Mouse (Mus musculus) heart, embryonic 10.5 days (tissue): Measurements from ENCODE around the gene Bcam. TPM values are rescaled to one million over a fixed set of nuclear protein-coding genes. Genes with fewer than 3 reads are reported as not detected.
A peak's percentile ranks its signal among the peaks of the same experiment; 100 is the strongest.

Experiments
- DNase-seq: peaks from one replicate; pipeline ENCODE4 v3.0.0-alpha.2; 2017; ENCODE audit warnings: low spot score
- H3K27ac ChIP-seq: fragments of 300-500 bp; sonication (generic); 2 replicates; pipeline ENCODE4 v1.5.1; 2016; ENCODE audit warnings: mild to moderate bottlenecking
- H3K27me3 ChIP-seq: fragments of 300-500 bp; sonication (generic); 2 replicates; pipeline ENCODE4 v1.6.1; 2016; ENCODE audit warnings: mild to moderate bottlenecking; ENCODE audit not compliant: poor library complexity, insufficient read depth, severe bottlenecking
- H3K36me3 ChIP-seq: fragments of 300-500 bp; sonication (generic); 2 replicates; pipeline ENCODE4 v1.6.1; 2016; ENCODE audit warnings: mild to moderate bottlenecking, moderate library complexity
- H3K4me1 ChIP-seq: fragments of 300-500 bp; sonication (generic); 2 replicates; pipeline ENCODE4 v1.6.1; 2016; ENCODE audit warnings: mild to moderate bottlenecking
- H3K4me3 ChIP-seq: fragments of 300-500 bp; sonication (generic); 2 replicates; pipeline ENCODE4 v1.5.1; 2016; ENCODE audit warnings: mild to moderate bottlenecking, moderate library complexity
- H3K9me3 ChIP-seq: fragments of 300-500 bp; sonication (generic); 2 replicates; pipeline ENCODE4 v1.6.1; 2016; ENCODE audit warnings: mild to moderate bottlenecking, moderate library complexity
- WGBS: fragments of 180-500 bp; shearing (Covaris S2); methylation state at CpG from one replicate; pipeline ENCODE4 v1.1.7; 2016; 5-methylcytosine and 5-hydroxymethylcytosine counted together
- polyA plus RNA-seq: library from polyadenylated mRNA; unstranded; fragments of >200 nt; fragmentation: Nextera tagmentation; extraction: Ambion mirVana; gene quantifications from 2 replicates; pipeline ENCODE4 v1.2.1, GENCODE M21; 2016

Gene Bcam
- polyA plus RNA-seq, 1 experiment from 2014 or later: 140 TPM

DNA sequence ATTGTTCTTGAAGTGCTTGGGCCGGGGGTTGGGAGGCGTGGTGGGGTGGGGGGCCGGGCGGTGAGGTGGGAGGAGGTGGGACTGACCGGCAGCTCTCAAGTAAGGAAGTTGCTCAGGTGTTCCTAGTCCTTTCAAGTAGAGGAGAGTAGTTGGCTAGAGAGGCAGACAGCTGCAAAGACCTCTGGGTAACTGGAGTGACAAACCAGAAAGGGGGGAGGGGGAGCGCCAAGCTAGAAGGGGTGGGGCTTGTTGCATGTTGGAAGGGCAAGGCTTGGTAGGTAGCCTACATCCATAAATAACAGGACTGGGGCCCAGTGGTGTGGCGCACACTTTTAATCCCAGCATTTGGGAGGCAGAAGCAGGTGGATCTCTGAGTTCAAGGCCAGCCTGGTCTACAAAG lies 10.9 kb upstream of the Bcam start:
- H3K36me3 ChIP-seq: no peaks in the 10 kb centered on the region
- WGBS: 82% methylated on average over 7 of the region's 7 CpGs
- peaks cover 5% of the 10 kb centered on the region; the same call in 1 of the 2 replicates for H3K4me1 ChIP-seq
- no peaks in the 10 kb centered on the region; the same call in 1 of the 2 replicates for H3K9me3 ChIP-seq
- no peak overlapping the region for H3K27ac ChIP-seq
- H3K4me3 ChIP-seq: no peak overlapping the region
- no peaks in the 10 kb centered on the region for H3K27me3 ChIP-seq
- DNase-seq: no peak

DNA sequence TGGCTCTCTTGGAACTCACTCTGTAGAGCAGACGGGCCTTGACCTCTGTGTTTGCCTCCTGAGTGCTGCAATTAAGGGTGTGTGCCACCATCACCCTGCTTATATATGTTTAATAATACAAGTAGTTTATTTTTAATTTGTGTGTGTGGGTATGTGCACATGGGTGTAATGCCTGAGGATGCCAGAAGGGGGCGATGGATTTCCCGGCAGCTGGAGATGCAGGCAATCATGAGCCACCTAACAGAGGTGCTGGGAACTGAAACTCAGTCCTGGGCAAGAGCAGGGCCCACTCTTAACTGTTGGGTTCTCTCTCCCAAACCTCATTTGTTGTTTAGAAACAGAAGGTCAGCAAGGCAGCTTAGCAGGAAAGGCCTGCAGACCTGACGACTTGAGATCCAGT lies 9.1 kb upstream of the Bcam start:
- no peaks in the 10 kb centered on the region for H3K27me3 ChIP-seq
- H3K4me1 ChIP-seq: no peaks in the 10 kb centered on the region
- 77% methylated on average over 4 of the region's 4 CpGs for WGBS
- DNase-seq: no peak
- H3K9me3 ChIP-seq: no peaks in the 10 kb centered on the region; the same call in 1 of the 2 replicates
- H3K36me3 ChIP-seq: no peaks in the 10 kb centered on the region
- H3K27ac ChIP-seq: no peak overlapping the region
- no peak overlapping the region for H3K4me3 ChIP-seq

DNA sequence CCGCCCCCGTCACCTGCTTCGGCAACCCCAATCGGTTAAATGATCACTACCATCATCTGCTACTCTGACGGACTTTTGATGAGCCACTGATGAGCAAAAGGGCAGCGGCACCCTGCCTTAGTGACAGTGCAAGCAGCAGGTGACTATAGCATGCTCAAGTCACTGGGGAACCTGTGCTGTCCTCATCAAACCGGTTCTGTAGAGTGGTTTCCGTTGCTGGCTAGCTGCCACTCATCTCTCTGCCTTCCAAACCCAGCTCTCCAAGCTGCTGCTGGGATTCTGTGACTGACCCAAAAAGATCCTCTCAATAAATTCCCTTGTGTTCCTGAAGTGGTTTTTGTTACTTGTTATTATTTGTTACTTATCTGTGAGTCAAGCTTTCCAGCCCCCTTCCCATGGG lies 7.8 kb upstream of the Bcam start:
- Histone ChIP-seq H3K4me1 (peaks cover 2% of the 10 kb centered on the region; the same call in 1 of the 2 replicates), H3K9me3 (no peaks in the 10 kb centered on the region; the same call in 1 of the 2 replicates), H3K27ac (no peak overlapping the region), H3K36me3 (no peaks in the 10 kb centered on the region), H3K4me3 (no peak overlapping the region), H3K27me3 (no peaks in the 10 kb centered on the region)
- no peak for DNase-seq
- WGBS: 81% methylated on average over 8 of the region's 8 CpGs

DNA sequence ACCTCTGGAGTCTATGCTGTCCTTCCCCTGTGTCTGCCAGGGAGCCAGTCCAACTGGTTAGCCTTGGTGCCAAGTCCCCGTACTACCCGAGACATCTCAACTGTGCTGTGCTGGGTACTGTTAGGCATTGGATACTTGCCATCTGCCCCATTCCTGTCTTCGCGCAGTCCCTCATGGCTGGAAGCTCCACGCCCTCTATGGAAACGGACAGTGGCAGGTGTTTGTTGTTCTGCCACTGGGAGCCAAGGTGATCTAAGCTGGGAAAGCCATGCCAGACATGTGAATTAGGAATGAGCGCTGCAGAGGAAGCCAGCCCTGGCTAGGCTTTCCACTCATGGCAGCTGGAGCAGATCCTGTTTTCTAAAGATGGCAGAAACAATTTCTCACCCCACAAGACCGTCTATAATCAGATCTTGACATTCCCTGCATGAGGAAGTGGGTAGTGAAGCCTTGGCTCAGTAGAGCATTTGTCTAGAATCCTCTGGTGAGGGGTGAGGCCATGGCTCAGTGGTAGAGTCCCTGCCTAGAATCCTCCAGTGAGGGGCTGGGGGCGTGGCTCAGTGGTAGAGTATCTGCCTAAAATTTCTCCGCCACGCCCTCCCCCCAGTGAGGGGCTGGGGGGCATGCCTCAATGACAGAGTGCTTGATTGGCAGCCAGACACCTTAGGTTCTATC lies 6.4 kb upstream of the Bcam start:
- WGBS: 83% methylated on average over 11 of the region's 11 CpGs
- DNase-seq: no peak
- H3K4me3 ChIP-seq: no peak overlapping the region

DNA sequence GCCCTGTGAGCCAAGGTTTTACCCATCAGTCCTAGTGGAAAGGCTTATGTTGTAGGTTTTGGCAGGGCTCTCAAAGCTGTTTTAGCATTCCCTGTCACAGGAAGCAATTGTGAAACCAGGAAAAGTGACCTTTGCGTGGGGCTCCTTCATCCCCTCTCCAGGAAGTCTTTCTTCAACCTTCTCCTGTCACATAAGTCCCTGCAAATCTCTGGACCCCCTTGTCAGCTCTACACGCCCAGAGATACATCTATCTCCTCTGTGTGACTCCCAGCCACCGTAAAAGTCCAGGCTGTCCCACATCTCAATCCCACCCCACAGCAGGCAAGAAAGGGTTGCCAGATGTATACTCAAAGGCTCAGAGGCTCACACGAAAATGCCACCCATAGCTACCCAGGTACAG lies 866 bp upstream of the Bcam start:
- H3K4me1 ChIP-seq: peaks cover 47% of the 10 kb centered on the region
- H3K27ac ChIP-seq: peak overlapping the region; percentile 93
- H3K9me3 ChIP-seq: no peaks in the 10 kb centered on the region
- DNase-seq: no peak
- peak overlapping the region; percentile 74; the same call in 1 of the 2 replicates for H3K4me3 ChIP-seq
- peaks cover 8% of the 10 kb centered on the region; the same call in 1 of the 2 replicates for H3K27me3 ChIP-seq
- no peaks in the 10 kb centered on the region for H3K36me3 ChIP-seq
- 55% methylated on average over 4 of the region's 4 CpGs for WGBS

More for the DNA sequence above, 6.4 kb upstream of the Bcam start:
- Histone ChIP-seq H3K27me3 (no peaks in the 10 kb centered on the region), H3K4me1 (peaks cover 8% of the 10 kb centered on the region; the same call in 1 of the 2 replicates), H3K27ac (no peak overlapping the region), H3K36me3 (no peaks in the 10 kb centered on the region), H3K9me3 (no peaks in the 10 kb centered on the region; the same call in 1 of the 2 replicates)

DNA sequence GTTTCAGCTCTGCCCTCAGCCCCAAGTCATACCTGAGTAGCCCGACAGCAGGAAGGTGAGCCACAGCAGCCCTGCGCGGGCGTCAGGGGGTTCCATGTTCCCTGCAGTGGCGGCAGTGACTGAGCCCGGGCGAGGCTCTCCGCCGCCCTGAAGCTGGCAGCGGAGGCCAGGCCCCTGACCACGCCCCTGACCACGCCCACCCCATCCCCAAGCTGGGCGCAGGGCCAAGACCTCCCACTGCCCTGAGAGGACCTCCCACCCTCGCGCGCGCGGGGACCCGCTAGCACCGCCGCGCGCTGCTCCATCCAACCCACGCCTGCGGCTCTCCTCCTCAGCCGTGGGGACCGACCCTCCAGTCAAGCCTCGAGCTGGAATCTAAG lies 451 bp downstream of the Bcam start:
- WGBS: under 1% methylated on average over 28 of the region's 28 CpGs

DNA sequence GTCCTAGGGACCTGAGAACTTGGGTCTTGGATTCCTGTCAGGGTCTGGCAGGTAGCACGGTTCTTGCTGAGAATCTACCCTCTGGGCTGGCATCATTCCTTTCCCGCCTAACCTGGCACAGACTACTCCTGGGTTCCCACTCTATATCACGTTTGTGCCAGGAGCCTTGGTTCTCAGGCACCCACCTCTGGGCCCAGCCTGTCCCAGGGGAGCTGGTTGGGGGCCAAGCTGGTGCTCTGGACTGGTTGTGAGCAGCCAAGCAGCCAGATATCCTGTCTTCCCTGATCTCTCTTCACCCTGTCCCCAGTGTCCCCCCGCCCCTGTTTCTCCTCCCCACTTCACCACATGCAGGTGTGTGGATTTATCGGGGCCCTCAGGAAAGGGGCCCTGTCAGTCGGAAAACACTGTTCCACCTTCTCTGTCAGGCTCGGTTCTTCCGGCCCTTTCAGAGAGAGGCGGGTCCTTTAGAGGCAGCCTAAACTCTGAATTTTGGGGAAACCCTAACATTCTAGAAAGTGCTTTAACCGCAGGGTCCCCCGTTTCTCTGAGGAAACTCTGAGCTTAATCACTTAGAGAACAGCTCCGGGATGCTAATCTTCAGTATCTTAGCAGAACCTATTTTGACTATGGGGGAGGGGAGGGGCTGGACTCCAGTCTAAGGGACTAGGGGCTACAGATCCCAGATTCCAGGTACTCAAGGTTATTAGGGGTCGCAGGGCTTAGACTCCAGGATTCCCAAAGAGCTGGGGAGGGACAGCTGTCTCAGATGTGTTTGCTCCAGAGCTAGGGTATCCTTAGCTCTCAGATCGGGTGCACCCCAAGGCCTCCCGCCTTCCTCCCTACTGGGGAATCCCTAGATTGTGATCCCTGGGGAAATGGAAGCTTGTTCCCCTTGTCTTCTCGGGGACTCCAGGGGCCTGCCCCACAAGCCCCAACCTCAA lies 1.1 kb downstream of the Bcam start:
- H3K4me1 ChIP-seq: peaks cover 47% of the 10 kb centered on the region
- peak overlapping the region; percentile 93 for H3K27ac ChIP-seq
- peaks cover 17% of the 10 kb centered on the region for H3K36me3 ChIP-seq
- H3K4me3 ChIP-seq: peak overlapping the region; percentile 74
- H3K27me3 ChIP-seq: peaks cover 8% of the 10 kb centered on the region; the same call in 1 of the 2 replicates
- DNase-seq: peak; percentile 77
- no peaks in the 10 kb centered on the region for H3K9me3 ChIP-seq
- 7% methylated on average over 16 of the region's 16 CpGs for WGBS

More for the DNA sequence above, 451 bp downstream of the Bcam start:
- peak overlapping the region; percentile 93 for H3K27ac ChIP-seq
- peaks cover 47% of the 10 kb centered on the region for H3K4me1 ChIP-seq
- peak; percentile 95 for DNase-seq
- peak overlapping the region; percentile 74 for H3K4me3 ChIP-seq
- no peaks in the 10 kb centered on the region for H3K9me3 ChIP-seq
- H3K27me3 ChIP-seq: peaks cover 8% of the 10 kb centered on the region; the same call in 1 of the 2 replicates
- peaks cover 12% of the 10 kb centered on the region for H3K36me3 ChIP-seq

DNA sequence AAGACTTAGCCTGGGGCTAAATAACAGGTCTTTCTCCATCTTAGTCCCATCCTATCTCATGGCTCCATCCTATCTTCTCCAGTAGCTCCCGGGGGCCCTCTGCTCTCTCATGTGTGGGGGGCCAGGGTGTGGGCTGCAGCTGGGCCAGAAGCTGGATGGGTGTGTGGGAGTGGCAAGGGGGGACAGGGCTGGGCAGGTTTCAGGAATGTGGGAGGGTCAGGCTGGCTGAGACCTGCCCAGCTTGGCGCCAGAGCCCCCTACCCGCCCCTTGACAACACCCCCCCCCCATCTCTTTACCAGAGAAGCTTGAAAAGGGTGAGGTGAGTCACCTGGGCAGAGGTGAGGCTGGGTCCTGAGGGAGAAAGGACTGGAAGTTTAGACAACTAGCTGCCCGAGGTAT lies 1.8 kb downstream of the Bcam start:
- no peak for DNase-seq
- peak overlapping the region; percentile 74 for H3K4me3 ChIP-seq
- WGBS: 11% methylated on average over 4 of the region's 4 CpGs

DNA sequence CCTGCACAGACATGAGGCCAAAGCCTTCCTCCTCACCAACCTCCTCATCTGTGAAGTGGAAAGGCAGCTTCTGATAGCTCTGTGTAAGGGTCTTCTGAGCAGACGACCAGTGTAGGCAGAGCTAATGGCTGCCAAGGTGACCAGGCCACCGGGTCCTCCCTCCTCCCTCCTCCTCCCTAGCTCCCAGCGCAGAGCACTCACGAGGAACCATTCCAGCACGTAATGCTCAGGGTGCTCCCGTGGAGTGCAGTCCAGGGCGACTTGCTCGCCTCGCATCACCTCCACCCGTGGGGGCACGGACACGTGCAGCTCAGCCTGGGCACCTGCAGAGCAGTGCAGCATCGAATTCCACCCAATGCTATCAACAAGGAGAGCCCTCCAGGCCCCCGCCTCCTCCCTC lies 2.6 kb downstream of the Bcam start:
- H3K27me3 ChIP-seq: peaks cover 8% of the 10 kb centered on the region; the same call in 1 of the 2 replicates
- H3K36me3 ChIP-seq: peaks cover 32% of the 10 kb centered on the region
- peak overlapping the region; percentile 74 for H3K4me3 ChIP-seq
- peaks cover 51% of the 10 kb centered on the region for H3K4me1 ChIP-seq
- no peaks in the 10 kb centered on the region for H3K9me3 ChIP-seq
- DNase-seq: no peak
- 42% methylated on average over 14 of the region's 14 CpGs for WGBS
- H3K27ac ChIP-seq: peak overlapping the region; percentile 93

More for the DNA sequence above, 1.8 kb downstream of the Bcam start:
- H3K36me3 ChIP-seq: peaks cover 24% of the 10 kb centered on the region
- no peaks in the 10 kb centered on the region for H3K9me3 ChIP-seq
- peaks cover 8% of the 10 kb centered on the region; the same call in 1 of the 2 replicates for H3K27me3 ChIP-seq
- peak overlapping the region; percentile 93 for H3K27ac ChIP-seq
- peaks cover 51% of the 10 kb centered on the region for H3K4me1 ChIP-seq

DNA sequence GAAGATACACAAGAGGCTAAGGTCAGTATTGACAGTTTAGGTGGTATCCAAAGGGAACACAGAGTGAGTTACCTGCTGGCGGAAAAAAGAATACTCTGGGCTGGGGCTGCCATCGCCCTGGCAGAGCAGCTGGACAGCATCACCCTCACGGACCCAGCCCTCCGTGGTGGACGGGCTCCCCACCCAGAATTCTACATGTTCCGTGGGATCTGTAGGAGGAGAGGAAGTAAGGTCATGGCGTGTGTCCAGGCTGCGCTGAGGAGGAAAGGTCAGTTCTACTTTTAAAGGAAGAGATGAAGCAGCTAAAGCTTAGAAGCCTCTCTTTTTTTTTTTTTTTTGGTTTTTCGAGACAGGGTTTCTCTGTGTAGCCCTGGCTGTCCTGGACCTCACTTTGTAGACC lies 6.2 kb downstream of the Bcam start:
- Histone ChIP-seq H3K4me1 (peaks cover 45% of the 10 kb centered on the region), H3K27me3 (peaks cover 8% of the 10 kb centered on the region; the same call in 1 of the 2 replicates), H3K27ac (no peak overlapping the region), H3K9me3 (no peaks in the 10 kb centered on the region), H3K4me3 (no peak overlapping the region), H3K36me3 (peaks cover 62% of the 10 kb centered on the region)
- WGBS: 93% methylated on average over 9 of the region's 9 CpGs
- no peak for DNase-seq

DNA sequence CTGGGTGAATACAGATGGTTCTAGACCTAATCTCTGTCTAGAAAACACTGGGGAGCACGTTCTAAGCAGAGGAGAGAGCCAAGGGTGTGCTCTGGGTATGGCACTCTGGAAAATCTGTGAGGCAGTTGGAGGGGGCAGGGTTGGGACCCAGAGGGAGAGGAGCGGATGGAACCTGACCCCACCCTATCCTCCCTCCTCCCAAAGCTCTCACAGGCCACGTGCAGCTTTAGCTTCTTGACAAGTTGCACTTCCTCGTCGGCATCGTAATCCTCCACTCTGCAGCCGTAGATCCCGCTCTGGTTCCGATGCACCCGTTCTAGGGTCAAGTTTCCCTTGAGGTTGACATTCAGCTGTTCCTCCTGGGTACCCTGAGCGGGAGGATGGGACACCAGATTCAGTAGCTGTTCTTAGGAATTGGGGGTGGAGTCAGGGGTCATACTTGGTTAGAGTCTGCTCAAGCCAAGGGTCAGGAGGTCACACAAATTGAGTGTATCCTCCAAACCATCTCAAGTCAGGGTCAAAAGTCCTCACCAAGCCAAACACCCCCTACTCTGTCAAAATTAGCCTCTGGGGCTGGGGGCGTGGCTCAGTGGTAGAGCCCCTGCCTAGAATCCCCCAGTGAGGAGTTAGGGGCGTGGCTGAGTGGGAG lies 6.9 kb downstream of the Bcam start:
- Histone ChIP-seq H3K27ac (no peak overlapping the region), H3K9me3 (no peaks in the 10 kb centered on the region), H3K4me1 (peaks cover 39% of the 10 kb centered on the region), H3K4me3 (no peak overlapping the region), H3K27me3 (peaks cover 1% of the 10 kb centered on the region; the same call in 1 of the 2 replicates), H3K36me3 (peaks cover 68% of the 10 kb centered on the region)
- no peak for DNase-seq
- 80% methylated on average over 13 of the region's 13 CpGs for WGBS

DNA sequence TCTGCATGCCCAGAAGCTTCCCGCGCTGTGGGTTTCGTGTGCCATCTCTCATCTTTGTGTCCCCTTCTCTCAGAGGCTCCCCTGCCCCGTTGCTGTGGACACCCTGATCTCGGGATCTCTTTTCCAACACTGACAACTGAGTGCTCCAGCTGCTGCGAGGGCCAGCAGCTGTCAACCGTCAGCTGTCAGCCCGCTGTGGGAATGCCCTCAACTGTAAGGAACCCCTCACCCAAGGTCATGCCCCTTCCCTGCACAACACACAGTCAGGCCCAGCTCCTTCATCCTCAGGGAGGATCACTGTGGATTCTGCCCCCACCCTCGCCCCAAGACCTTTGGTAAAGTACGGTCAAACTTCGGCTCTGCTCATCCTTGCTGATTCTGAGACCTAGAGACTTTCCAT lies 8.5 kb downstream of the Bcam start:
- WGBS: 35% methylated on average over 11 of the region's 11 CpGs
- Histone ChIP-seq H3K27ac (peak overlapping the region; percentile 79), H3K4me1 (peaks cover 28% of the 10 kb centered on the region), H3K27me3 (no peaks in the 10 kb centered on the region), H3K36me3 (peaks cover 82% of the 10 kb centered on the region), H3K9me3 (no peaks in the 10 kb centered on the region), H3K4me3 (no peak overlapping the region)
- peak; percentile 82 for DNase-seq
